Mouse (Mus musculus): ENCODE results near the gene Ecsit. TPM values are rescaled to one million over a fixed set of nuclear protein-coding genes. Genes with fewer than 3 reads are reported as not detected.
"Not testable (repeated sequence)": the region's sequence is repeated elsewhere in the genome, so short reads cannot be mapped to it uniquely, and the experiment has no call there.

The Ecsit gene
- total RNA-seq, 4 experiments from 2014 or later, result 101 to 109 (median 106) TPM

GRCm38 (mm10) chr9:22089986-22090385 lies 4.7 kb upstream of the Ecsit start:
- DNase-seq (ENCODE audit: low spot score), result no peak

DNA sequence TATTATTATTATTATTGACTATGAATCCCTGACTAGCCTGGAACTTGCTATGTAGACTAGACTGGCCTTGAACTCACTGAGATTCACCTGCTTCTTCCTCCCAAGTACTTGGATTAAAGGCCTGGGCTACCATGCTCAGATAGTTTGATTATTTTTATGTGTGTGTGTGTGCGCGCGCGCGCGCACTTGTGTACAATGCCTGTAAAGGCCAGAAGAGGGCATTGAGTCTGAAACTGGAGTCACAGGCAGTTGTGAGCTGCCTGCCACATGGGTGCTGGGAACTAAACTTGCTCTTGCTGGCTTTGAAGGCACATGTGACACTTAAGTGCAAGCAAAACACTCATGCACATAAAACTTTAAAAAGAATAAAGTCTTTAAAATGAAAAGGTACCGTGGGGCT lies 4.0 kb upstream of the Ecsit start:
- DNase-seq (ENCODE audit: low spot score), result no peak

DNA sequence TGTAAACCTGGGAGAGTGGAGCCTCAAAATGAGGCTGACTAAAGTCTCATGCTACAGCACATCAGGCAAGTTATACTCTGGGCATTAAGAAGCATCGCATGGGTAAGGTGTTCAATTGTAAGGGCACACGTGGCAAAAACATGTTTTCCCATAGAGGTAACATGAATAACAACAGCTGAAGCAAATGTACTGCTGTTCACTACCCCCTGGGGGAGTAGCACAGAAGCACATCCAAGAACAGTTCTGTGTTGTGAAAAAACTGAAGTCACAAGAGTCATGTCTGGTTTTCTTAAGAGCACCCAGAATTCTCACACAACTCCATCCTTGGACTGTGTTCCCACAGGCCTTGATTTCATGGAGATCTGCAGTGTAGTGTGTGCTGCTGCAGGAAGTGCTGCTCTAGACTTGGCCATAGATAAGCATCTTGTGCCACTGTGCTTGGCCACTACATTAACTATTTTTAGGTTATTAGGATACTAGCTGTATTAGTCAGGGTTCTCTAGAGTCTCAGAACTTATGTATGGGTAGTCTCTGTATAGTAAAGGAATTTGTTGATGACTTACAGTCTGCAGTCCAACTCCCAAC lies 1.9 kb upstream of the Ecsit start:
- no peak for DNase-seq (ENCODE audit: low spot score)

DNA sequence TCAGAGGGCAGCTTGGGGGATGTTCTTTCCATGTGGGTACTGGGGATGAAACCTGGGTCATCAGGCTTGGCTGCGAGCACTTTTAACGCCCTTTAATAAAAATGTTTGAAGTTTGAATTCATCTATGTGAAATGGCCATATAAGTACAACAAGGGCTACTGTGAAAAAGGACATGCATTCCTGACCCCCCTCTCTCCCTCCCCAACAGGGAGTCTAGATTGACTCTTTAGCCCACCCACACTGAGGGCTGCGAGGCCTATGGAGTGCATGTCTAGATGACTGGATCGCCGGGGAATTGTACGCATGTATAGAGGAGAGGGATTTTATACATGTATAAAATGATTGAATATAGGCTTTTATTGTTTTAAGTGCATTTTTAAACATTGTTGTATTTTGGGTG lies 774 bp upstream of the Ecsit start:
- no peak for DNase-seq (ENCODE audit: low spot score)

- no peak for DNase-seq (ENCODE audit: low spot score)
Observed at GRCm38 (mm10) chr9:22084667-22085021, 594 bp downstream of the Ecsit start.

DNA sequence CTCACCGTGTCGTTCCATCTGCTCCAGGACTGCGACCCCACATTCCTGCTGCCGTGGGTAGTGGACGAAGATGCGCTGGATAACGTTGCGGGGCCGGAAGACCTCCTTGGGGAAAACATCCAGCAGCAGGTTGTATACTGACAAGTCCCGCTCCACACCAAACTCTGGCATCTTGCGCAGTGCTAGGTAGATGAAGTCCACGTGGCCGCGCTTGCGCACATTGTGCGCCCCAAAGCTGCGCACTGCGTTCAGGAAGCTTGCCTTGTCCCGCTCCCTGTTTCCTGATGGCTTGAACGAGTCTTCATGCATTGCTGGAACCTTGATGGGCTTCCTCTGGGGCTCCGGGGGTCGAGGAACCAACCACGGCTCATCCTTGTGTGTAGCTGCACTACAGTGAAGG lies 9.0 kb downstream of the Ecsit start:
- DNase-seq (ENCODE audit: low spot score), result no peak

DNA sequence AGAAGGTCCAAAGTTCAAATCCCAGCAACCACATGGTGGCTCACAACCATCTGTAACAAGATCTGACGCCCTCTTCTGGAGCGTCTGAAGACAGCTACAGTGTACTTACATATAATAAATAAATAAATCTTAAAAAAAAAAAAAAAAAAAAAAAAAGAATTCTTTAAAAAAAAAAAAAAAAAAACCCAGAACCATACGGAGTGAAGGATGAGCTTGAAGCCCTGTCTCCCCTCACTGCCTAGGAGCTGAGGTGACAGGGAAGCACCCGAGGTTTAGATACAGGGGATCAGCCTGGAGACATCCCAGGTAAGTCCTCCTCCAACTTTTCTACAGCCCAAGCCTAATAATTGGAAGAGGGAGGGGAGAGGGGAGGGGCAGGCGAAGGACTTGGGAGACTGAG lies 9.5 kb downstream of the Ecsit start:
- not testable (repeated sequence) for DNase-seq (ENCODE audit: low spot score)

DNA sequence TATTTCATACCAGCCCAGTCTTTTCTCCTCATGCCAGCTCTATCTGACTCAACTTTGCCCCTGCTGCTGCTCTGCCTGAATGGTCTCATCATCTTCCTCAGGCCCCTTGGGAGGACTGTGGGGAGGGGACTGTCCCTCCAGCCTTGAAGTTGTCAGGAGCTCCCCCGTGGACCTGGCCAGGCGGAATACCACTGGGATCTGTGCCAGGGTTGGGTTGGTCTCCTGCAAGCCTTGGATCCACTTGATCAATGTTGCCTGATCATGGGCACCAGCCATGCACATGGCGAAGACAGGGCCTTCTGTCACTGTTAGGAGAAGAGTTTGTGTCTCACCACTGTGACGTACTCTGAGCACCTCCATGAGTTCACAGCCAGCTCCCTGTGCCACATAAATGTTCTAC lies 13.0 kb downstream of the Ecsit start:
- DNase-seq (ENCODE audit: low spot score), result no peak

DNA sequence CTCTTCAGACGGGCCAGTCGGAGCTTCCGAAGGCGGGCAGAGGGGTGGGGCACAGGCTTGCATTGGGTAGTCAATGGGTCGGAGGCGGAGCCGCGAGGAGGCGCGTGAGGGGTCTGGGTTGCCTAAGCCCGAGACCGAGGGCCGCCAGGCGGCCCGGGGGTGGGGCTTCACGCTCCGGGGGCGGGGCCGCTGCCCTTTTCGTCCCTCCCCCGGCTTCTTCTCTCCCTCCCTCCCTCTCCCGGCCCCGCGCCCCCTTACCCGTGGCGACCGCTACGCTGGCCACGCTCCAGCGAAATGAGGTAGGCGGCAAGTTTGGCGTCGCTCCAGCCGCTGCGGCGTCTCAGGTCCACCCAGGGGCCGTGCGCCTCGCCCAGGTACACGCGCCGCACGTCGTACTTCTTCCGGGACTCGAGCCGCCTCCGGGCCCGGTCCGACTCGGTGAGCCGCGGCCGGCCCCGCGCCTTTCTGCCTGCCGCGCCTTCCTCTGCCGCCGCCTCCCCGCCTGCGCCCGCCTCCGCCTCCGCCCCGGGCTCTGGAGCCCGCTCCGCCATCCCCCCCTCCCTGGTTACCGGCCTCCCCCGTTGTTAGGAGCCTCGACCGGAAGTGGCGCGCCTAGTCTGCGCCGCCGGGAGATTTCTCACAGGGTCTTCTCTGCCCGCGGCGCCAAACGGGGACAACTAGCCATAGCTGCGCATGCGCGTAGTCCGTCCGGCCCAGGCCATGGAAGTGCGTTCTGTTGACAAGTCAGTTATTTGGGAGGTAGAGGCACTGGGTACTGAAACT lies 14.3 kb downstream of the Ecsit start, which contains the start of the genes Gm49318 and Zfp653:
TSS of gene Gm49318 (minus strand) at position 469 of the 783 bp plus-strand sequence.
TSS of gene Zfp653 (minus strand) at position 586 of the 783 bp plus-strand sequence.
- peak; percentile 95 for DNase-seq (ENCODE audit: low spot score)

GRCm38 (mm10) chr9:22069881-22070553 lies 15.2 kb downstream of the Ecsit start:
- DNase-seq (ENCODE audit: low spot score), result no peak

- DNase-seq (ENCODE audit: low spot score), result no peak
Observed at GRCm38 (mm10) chr9:22067195-22067594, 18.0 kb downstream of the Ecsit start.

DNA sequence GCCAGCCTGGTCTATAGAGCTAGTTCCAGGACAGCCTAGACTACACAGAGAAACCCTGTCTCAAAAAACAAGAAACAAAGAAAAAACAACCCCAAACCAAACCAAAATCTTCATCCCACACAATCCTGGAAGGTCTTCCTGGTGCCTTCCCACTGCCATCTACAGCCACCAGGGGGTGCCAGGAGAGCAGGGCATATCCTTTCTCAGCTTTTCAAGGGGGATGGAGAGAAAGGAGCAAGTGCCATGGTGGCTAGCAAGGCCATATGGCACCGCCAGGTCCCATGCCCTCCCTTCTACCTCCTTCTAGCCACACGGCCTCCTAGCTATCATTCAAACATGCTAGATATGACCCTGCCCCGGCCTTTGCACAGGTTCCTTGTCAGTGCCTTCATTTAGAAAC lies 18.8 kb downstream of the Ecsit start:
- peak; percentile 31 for DNase-seq (ENCODE audit: low spot score)

- no peak for DNase-seq (ENCODE audit: low spot score)
Observed at GRCm38 (mm10) chr9:22065642-22066041, 19.6 kb downstream of the Ecsit start.

DNA sequence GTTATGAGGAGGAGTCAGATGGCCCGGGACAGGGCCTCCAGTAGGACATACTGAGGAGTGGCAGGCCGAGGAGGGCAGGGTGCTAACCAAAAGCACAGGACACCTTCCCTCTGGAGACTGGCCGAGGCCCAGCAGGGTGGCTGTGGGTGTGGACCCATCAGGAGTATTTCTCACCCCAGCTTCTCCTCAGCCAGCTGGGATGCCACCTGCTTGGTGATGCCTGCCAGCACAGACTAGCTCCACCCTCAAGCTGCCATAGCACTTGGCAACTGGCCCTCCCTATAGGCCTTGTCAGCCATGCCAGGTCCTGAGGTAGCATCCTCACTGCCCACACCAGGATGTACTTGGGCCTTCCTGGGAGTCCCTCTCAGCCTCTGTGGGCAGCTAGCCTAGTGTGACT lies 20.9 kb downstream of the Ecsit start:
- no peak for DNase-seq (ENCODE audit: low spot score)

DNA sequence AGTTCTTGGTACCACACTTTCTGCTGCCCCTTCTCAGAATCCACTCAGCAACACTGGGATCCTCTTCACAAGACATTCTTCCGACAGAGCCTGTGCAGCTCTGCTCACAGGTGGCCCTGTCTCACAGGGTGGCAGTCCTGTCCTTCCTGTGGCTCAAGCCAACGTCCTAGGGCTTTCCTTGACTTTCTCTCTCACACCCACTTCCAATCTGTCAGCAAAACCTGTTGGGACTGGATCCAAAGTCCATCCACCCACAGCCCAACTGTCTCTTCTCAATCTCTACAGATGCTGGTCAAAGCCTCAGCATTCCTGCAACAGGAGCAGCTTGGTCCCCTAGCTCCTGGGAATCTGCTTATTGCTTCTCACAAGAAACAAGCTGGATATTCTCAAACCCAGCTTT lies 23.9 kb downstream of the Ecsit start:
- no peak for DNase-seq (ENCODE audit: low spot score)

GRCm38 (mm10) chr9:22058011-22058424 lies 27.2 kb downstream of the Ecsit start:
- DNase-seq (ENCODE audit: low spot score), result peak; percentile 46

DNA sequence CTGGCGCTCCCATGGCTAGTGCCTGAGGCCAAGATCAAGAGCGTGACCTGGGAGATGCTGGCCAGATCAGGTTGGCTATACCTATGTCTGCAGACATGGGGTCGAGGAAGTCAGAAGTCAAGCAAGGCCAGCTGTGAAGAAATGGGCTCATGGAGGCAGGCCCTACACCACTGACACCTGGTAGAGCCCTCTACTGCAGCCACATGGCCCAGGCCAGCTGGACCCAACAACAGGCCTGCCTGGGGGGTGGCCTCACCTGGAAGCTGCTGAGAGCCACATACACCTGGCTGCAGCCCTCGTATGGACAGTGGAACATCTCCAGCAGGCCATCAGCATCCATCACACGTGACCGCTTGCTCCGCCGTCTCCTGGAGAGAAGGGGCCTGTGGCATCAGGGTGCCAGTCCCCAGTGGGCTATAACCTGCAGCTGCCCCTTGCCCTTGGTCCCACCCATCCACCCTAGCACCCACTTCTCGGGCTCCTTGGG lies 28.2 kb downstream of the Ecsit start:
- no peak for DNase-seq (ENCODE audit: low spot score)

GRCm38 (mm10) chr9:22056303-22056910 lies 28.8 kb downstream of the Ecsit start:
- no peak for DNase-seq (ENCODE audit: low spot score)

- DNase-seq (ENCODE audit: low spot score), result no peak
Observed at GRCm38 (mm10) chr9:22055713-22056112, 29.5 kb downstream of the Ecsit start.

GRCm38 (mm10) chr9:22054411-22055076 lies 30.7 kb downstream of the Ecsit start:
- DNase-seq (ENCODE audit: low spot score), result peak; percentile 30

- no peak for DNase-seq (ENCODE audit: low spot score)
Observed at GRCm38 (mm10) chr9:22053657-22054056, 31.6 kb downstream of the Ecsit start.

GRCm38 (mm10) chr9:22051958-22052254 lies 33.3 kb downstream of the Ecsit start, which contains the start of gene Elavl3:
Gene Elavl3 (minus strand): TSS chr9:22052023.
- no peak for DNase-seq (ENCODE audit: low spot score)

All from heart, adult 8-10 months (tissue).